Mouse (Mus musculus) CH12.LX (cell line): ENCODE data around the gene Ubn2.
A peak's percentile ranks its signal among the peaks of the same experiment; 100 is the strongest.

Experiments
- CTCF ChIP-seq, 2 experiments: IDR thresholded peaks in 1 of 2; conservative IDR thresholded peaks in 1 of 2; 2 replicates each; pipeline ENCODE4 v1.5.1; 2011 to 2012; ENCODE audit warnings: low read depth in 2 of 2, low read length in 2 of 2, improper control_type of control experiment in 1 of 2, inconsistent platforms in 1 of 2, mild to moderate bottlenecking in 1 of 2, moderate library complexity in 1 of 2
- ETS1 ChIP-seq: conservative IDR thresholded peaks from 2 replicates; pipeline ENCODE4 v1.6.1; 2012; ENCODE audit warnings: low read depth, mild to moderate bottlenecking, inconsistent platforms, low read length, improper control_type of control experiment, moderate library complexity
- HCFC1 ChIP-seq: IDR thresholded peaks from 2 replicates; pipeline ENCODE4 v1.6.1; 2012; ENCODE audit warnings: low read depth, mild to moderate bottlenecking, inconsistent platforms, low read length, improper control_type of control experiment
- MAX ChIP-seq: IDR thresholded peaks from 2 replicates; pipeline ENCODE4 v1.6.1; 2011; ENCODE audit warnings: low read length, improper control_type of control experiment
- MYC ChIP-seq: IDR thresholded peaks from 2 replicates; pipeline ENCODE4 v1.6.1; 2011; ENCODE audit warnings: low read depth, mild to moderate bottlenecking, improper control_type of control experiment, low read length
- POLR2A ChIP-seq: IDR thresholded peaks from 2 replicates; pipeline ENCODE4 v1.6.1; 2011; ENCODE audit warnings: low read depth, mild to moderate bottlenecking, improper control_type of control experiment, low read length
- RAD21 ChIP-seq: IDR thresholded peaks from 2 replicates; pipeline ENCODE4 v1.6.1; 2011; ENCODE audit warnings: low read depth, mild to moderate bottlenecking, low read length, improper control_type of control experiment, moderate library complexity
- TCF12 ChIP-seq: IDR thresholded peaks from 2 replicates; pipeline ENCODE4 v1.6.1; 2014; ENCODE audit warnings: low read depth, mild to moderate bottlenecking, inconsistent platforms, low read length, improper control_type of control experiment
- ZMIZ1 ChIP-seq: IDR thresholded peaks from 2 replicates; pipeline ENCODE4 v1.6.1; 2012; ENCODE audit warnings: low read depth, mild to moderate bottlenecking, inconsistent platforms, low read length, improper control_type of control experiment

GRCm38 (mm10) chr6:38492550-38492949, 58.8 kb downstream of the Ubn2 start:
- no peak for TF ChIP-seq POLR2A
- TF ChIP-seq HCFC1: no peak
- peak; percentile 61 to 77 for TF ChIP-seq CTCF (conservative IDR thresholded peaks at IDR 0.05 in 1 of 2, IDR thresholded peaks at IDR 0.05 in 1 of 2; ENCODE audit: low read depth in 2 of 2, low read length in 2 of 2)
- no peak for TF ChIP-seq MAX
- no peak for TF ChIP-seq ETS1
- TF ChIP-seq MYC: no peak
- TF ChIP-seq ZMIZ1: no peak
- peak; percentile 64 for TF ChIP-seq RAD21
- no peak for TF ChIP-seq TCF12
